Mouse (Mus musculus) erythroblast, adult 5-6 weeks (primary cell): ENCODE data around the gene Nop10. TPM values are rescaled to one million over a fixed set of nuclear protein-coding genes. Genes with fewer than 3 reads are reported as not detected.

ENCODE experiments used
- ATAC-seq: replicated peaks from 2 replicates; pipeline ENCODE4 v1.8.0; 2016; ENCODE audit warnings: moderate number of reproducible peaks, mild to moderate bottlenecking, moderate TSS enrichment, inconsistent platforms; ENCODE audit not compliant: poor library complexity, low FRiP score, severe bottlenecking
- total RNA-seq, 2 experiments: library from RNA; stranded (forward) in 1 of 2; stranded (reverse) in 1 of 2; fragments of 150-400 nt in 1 of 2; fragments of 200-764, 138-1000 nt in 1 of 2; gene quantifications; 2 replicates each; pipeline versions ENCODE4 v1.2.3 to v1.2.4; 2015 to 2017; ENCODE audit warnings: low replicate concordance in 2 of 2

The Nop10 gene
- total RNA-seq (2015; ENCODE audit: low replicate concordance) (23.6 and 25.4 TPM in 2 replicates), total RNA-seq (2017; ENCODE audit: low replicate concordance) (28.3 and 33.6 TPM in 2 replicates)

GRCm38 (mm10) chr2:112261748-112262653 is at the start of gene Nop10:
TSS of gene Nop10 (plus strand) at chr2:112261926.
- ATAC-seq = peak; percentile 69

GRCm38 (mm10) chr2:112215977-112216376 is 45.7 kb upstream of the Nop10 start:
- ATAC-seq = no peak

DNA sequence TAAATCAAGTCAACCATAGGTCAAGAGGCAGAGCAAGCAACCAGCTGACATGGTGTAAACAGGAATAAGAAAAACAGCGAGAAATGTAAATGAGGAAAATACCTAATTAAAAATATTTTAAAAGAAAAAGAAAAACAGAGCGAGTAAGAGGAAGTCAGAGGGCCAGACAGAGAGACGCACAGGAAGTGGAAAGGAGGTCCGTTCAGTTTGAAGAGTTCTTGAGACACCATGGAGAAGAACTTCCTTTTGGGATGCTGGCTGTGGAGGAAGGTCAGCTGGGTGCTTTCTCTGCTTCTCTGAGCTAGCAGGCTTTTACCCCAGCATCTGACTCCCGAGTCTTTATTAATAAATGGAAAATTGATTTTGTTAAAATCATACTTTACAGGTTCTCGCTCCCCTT is 44.1 kb upstream of the Nop10 start:
- no peak for ATAC-seq

DNA sequence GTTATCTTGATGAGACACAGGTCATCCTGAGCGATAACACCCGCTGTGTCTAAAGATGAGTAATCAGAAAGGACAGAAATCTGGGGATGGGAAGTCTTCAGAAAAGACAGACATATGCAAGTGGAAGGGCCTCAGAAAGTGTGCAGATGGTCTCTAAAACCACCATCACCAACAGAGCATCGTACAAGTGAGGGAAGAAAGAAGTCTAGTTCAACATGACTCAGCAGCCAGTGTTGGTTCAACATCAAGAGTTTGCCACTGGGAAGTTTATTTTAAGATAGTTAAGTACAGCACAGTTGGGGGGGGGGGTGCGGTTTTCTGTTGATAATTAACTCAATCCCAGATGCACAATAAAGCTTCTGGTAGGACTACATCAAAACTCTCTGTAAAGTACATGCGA is 40.8 kb upstream of the Nop10 start:
- no peak for ATAC-seq

DNA sequence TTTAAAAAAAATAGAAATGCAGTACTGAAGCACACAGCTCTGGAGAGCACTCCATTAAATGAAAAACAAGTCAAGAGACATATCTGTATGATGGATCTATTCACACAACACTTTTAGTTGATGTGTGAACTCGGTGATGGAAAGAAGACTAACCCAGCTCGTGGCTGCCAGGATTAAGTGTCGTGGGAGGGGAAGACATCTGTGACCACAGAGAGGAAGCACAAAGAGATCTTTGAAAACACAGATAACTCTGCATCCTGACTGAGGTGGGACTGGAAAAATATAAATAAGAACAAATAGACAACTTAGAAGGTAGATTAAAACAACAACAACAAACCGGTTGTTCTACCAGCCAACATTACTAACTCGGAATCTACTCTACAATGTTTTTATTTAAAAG is 39.1 kb upstream of the Nop10 start:
- no peak for ATAC-seq

- ATAC-seq = no peak
These were observed 37.4 kb upstream of the Nop10 start for GRCm38 (mm10) chr2:112224356-112224755.

DNA sequence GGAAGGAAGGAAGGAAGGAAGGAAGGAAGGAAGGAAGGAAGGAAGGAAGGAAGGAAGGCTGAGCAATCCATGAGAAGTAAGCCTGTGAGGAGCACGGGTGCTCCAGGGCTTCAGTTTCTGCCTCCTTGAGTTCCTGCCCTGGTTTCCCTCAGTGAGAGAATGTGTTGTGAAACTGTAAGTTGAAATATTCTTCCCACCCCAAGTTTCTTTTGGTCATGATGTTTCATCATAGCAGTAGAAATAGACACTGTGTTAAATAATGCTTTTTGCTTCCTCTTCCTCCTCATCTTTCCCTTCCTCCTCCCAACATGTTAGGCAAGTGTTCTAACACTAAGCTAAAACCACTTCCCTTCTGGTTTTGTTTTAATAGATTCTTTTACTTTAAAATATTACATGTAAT is 29.1 kb upstream of the Nop10 start:
- no peak for ATAC-seq

- ATAC-seq = no peak
These were observed 25.1 kb upstream of the Nop10 start for GRCm38 (mm10) chr2:112236620-112237019.

- ATAC-seq = no peak
These were observed 23.7 kb upstream of the Nop10 start for GRCm38 (mm10) chr2:112238006-112238405.

DNA sequence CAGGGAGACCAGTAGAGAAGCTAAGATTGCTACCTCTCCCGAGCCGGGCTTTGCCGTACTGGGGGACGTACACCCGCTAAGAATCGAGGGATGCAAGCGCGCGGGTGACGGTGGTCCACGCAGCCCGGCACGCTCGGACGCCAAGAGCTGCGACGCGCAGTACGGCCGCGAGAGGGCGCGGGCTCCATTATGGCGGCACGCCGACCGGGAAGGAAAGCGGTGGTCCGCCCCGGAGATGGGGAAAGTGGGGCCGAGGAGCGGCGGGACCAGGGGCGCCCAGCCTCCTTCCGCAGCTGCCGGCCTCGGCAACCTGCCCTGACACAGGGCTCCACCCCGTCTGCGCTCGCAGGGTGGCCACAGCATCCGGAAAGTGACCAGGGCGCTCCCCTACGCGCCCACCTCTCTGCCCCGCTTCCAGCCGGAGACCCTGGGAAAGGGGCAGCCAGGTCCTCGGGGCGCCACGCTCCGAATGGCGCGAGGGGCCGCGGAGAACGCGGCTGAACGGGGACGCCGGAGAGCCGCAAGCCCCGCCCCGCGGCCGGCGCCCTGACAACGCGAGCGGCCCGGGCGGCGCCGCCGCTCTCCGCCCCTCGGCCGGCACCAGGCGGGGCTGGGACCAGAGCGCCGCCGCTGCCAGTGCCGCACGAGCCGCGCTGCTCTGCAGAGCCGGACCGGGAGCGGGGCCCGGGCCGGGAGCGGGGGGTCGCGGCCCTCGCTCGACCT is 22.4 kb upstream of the Nop10 start, which contains the start of gene Lpcat4:
Lpcat4 (plus strand) TSS at position 257 of the 723 bp plus-strand sequence.
- peak; percentile 88 for ATAC-seq

DNA sequence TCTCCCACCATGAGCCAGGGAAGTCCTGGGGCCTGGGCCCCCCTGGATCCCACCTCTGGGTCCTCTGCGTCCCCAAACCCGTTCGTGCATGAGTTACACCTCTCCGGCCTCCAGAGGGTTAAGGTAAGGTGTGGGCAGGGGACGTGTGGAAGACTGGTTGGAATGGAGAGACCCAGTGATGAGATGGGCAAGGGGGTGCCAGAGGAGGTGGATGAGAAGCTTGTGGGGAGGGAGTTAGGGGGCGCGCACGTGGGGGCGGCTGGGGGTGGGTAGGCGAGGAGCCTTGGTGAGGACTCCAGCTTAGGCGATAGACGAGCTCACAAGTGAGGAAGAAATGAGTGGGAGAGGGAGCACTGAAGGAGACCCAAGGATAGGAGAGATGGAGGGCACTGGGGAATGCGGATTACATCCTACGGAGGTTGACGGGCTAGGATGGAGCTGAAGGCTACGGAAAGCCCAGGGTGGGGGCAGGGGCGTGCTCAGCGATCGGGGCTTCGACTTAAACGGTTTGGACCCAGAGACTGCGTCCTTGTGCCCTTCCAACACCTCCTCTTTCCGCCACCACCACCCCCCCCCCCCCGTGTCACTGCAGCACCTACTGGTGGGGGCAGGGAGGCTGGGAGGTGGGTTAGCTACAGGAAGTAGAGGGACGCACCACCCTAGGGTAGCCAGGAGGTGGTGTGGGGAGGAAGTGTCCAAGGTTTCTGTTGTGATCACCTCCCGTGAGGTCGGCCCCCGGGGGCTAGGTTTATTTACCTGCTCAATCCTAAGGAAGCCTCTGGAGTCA is 21.6 kb upstream of the Nop10 start:
- ATAC-seq = no peak

DNA sequence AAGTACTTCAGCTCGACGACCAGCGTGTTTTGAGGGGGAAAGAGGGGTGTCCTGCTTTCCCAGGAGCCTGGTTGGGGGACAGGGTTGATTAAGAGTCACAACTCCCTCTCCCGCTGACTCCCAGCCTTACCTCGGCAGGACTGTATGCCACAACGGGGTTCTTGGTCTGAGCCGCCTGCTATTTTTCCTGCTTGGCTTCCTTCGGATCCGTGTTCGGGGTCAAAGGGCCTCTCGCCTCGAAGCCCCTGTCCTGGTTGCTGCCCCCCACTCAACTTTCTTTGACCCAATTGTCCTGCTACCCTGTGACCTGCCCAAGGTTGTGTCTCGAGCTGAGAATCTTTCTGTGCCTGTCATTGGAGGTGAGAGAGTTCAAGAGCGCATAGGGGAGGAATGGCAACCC is 19.9 kb upstream of the Nop10 start:
- no peak for ATAC-seq

DNA sequence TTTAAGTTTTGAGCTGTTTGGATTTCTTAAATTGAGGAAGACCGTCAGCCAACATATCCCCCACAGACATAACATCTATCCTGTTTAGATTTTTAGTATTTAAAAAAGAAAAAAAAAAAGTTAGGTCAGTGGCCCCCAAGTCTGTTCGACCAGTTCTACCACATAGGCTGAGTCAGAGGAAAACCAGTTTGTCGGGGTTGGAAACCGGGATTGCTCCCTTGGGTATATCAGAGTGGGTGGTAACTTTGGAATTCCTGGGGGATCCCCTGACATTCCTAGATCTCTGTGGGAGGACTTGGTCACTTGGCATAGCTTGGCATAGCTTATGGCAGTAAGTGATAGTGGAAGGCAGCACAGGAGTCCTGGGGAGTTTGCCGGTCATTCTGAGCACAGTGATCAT is 16.4 kb upstream of the Nop10 start:
- no peak for ATAC-seq

- ATAC-seq = no peak
These were observed 15.5 kb upstream of the Nop10 start for GRCm38 (mm10) chr2:112246193-112246592.

DNA sequence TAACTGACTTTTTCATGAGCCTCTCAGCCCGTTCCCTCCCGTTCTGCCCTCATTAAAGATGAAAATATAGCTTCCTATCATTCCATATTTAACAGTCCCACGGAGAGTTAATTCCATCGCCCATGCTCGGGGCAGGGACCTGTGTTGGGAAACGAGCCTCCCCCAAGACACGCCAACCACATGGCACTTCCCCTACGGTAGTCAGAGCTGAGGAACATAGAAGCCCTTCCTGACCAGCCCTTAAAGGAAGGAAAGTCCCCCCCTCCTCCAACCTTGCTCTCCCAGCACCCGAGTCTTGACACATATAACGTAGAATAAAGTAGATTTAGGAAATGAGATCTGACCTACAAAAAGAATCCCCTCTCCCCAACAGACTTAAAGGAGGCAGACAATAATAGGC is 14.4 kb upstream of the Nop10 start:
- no peak for ATAC-seq

- ATAC-seq = no peak
These were observed 11.8 kb upstream of the Nop10 start for GRCm38 (mm10) chr2:112249780-112250453.

DNA sequence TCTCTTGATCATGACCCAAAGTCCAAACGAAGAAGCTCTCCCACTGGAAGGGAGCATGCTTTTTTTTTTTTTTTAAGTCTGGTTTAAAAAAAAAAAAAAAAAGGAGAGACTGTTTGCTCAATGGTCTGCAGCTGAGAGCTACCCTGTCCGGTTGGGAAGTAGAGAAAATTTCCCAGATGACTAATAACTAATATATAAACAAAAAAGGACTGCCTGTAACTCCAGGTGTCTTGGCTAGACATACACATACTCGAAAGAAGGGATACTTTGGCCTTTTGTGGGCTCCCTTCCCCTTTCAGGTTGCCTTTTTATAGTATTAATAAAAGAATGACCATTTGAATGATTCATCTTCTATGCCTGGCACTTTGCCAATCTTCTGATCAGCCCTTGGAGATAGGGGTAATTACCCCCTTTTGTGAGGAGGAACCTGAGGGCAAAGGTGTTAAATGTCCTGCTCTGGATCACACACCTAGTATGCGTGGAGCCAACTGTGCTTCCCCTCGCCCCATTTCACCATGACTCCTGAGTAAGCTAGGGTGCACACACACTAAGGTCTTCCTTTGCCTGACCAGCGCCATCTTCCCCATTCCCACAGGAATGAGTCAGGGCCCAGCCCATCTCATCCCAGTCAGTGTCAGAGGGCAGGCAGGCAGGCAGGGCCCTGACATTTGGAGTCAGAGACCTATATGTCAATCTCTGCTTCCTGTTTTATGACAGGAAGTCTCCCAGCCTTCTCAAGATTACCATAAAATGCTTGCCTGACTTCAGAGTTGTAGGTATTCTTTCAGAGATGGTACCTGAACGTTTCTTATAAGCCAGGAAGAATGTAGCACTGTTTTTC is 6.8 kb upstream of the Nop10 start:
- no peak for ATAC-seq

DNA sequence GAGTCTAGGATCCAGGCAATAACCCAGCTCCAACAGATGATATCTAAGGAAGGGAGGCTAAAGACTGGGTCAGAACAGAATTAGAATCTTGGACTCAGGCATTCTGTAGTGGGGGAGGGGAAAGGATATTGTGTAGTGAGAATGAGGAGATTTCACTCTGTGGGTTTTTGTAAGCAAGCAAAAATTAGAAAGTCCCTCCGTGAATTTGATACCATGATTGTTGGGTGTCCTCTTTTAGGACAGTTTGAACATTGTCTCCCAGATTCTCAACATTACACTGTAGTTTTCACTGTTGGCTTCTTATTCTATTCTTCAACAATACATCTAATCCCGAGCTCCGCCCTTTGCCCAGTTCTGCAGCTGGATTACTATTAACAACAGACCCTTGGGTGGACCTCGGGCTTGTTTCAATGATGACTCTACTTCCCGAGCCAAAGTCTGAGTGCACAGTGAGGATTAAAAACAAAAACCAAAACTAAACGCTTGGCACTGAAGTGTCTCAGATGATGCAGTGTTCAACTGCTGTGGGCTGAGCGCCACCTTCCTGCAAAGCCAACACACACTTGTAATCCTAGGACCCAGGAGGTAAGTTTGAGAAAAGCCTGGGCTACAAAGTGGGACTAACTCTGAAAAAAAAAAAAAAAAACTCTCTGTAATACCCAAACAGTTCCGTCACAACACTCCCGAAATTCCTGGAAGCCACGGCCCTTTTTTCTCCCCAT is 2.3 kb upstream of the Nop10 start, which contains the start of gene Nutm1:
Nutm1 (minus strand) TSS at position 51 of the 722 bp plus-strand sequence.
- ATAC-seq = no peak
